Mouse (Mus musculus) fat pad, adult 2 months (tissue): ENCODE results near the gene Timm13.

ENCODE experiments used
- DNase-seq: peaks from one replicate; pipeline ENCODE4 v3.0.0-alpha.2; 2011; ENCODE audit warnings: low read depth, low spot score; ENCODE audit errors: extremely low read depth

Timm13 gene

GRCm38 (mm10) chr10:80871581-80871980 is 29.2 kb downstream of the Timm13 start, which contains the start of gene Tmprss9:
Gene Tmprss9, plus strand, starts transcription at chr10:80871848.
- DNase-seq: no peak

- no peak for DNase-seq
Observed at GRCm38 (mm10) chr10:80870993-80871392, 29.8 kb downstream of the Timm13 start.

GRCm38 (mm10) chr10:80864446-80864845 is 36.3 kb downstream of the Timm13 start:
- DNase-seq: no peak

GRCm38 (mm10) chr10:80862305-80862704 is 38.5 kb downstream of the Timm13 start:
- no peak for DNase-seq

- no peak for DNase-seq
Observed at GRCm38 (mm10) chr10:80858350-80858935, 42.3 kb downstream of the Timm13 start.

- DNase-seq: no peak
Observed at GRCm38 (mm10) chr10:80857848-80858247, 42.9 kb downstream of the Timm13 start.

- DNase-seq: no peak
Observed at GRCm38 (mm10) chr10:80857386-80857785, 43.4 kb downstream of the Timm13 start.

- no peak for DNase-seq
Observed at GRCm38 (mm10) chr10:80856908-80857307, 43.9 kb downstream of the Timm13 start.

- no peak for DNase-seq
Observed at GRCm38 (mm10) chr10:80856267-80856666, 44.5 kb downstream of the Timm13 start.

- no peak for DNase-seq
Observed at GRCm38 (mm10) chr10:80855749-80856073, 45.1 kb downstream of the Timm13 start.

- DNase-seq: no peak
Observed at GRCm38 (mm10) chr10:80854913-80855748, 45.6 kb downstream of the Timm13 start, which contains the start of the genes Lsm7 and Sppl2b. Gene Lsm7, minus strand, starts transcription at chr10:80855209. Gene Sppl2b, plus strand, starts transcription at chr10:80855275.
